Mouse (Mus musculus) CD4-positive, CD25-positive, alpha-beta regulatory T cell, adult 2 months (primary cell): ENCODE results near the gene Ost4.

ENCODE experiments used
- DNase-seq: peaks from one replicate; pipeline ENCODE4 v3.0.0-alpha.2; 2012; ENCODE audit warnings: low read depth, low spot score

Gene Ost4

DNA sequence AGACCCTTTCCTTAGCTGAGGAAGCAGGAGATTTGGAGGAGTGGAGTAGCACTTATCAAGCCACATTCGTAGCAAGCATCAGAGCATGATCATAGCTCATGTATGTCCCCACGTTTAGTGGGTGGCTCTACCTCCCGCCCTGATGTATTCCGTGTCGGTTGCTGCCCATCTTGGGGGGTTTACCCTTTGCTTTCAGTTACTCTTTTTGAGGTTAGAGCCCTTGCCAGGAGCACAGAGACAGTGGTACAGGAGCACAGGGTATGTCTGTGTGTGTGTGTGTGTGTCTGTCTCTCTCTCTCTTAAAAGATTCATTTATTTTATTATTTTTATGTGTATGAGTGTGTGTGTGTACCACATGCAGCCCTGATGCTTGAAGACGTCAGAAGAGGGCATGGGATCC, 15.5 kb upstream of the Ost4 start:
- DNase-seq: no peak

DNA sequence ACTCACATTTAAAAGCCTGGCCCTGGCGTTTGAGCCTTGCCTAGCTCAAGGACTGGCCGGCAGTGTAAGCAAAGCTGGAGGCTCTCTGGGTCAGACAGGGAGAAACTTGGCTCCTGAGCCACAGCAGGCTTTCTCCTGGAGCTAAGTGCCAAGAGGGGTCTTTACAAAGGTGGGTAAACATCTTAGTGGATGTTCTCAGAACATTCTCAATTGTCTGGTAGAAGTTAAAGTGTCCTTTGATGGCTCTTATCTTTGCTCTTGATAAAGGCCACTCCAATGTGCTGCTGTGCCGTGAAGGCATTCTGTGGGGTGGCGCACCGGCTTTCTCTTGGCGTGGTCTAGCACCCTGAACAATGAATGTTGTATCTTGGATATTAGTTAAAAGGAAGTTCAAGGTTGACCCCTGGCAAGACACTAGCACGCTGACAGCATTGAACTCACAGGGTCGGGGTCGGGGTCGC, 15.0 kb upstream of the Ost4 start:
- DNase-seq: no peak

DNA sequence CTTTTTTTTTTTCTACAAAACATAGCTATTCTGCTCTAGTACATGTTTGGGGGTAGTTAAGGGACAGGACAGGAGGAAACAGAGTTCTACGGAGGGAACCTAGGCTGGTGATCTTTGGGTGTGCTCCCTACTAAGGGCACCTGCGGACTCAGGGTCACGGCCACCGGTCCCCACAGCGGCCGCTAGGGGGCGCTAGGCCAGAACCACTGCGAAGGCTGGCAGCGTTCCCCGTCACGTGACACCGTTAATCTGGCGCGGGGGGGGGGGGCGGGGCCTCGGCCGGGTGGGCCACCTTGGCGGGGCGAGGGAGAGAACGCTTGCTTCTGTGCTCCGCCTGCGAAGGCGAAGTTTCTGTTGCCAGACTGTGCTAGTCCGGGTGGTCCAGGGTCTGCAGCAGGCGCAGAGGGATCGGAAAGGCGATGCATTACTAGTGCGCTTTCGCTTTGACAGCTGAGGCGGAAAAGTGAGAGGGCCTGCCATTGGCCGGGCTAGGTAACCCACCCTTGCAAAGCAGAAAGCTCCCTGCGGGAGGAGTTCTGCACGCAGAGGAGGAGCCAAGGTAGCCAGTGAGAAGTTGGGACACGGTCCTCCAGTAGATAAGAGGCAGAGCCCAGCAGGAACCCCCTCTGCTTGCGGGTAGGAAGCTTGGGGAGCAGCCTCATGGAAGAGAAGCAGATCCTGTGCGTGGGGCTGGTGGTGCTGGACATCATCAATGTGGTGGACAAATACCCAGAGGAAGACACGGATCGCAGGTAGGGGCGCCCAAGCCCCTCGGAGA, 13.9 kb upstream of the Ost4 start, which contains the start of gene Khk:
Gene Khk (plus strand): TSS at position 176 of the 778 bp plus-strand sequence.
- DNase-seq: peak; percentile 97

GRCm38 (mm10) chr5:30920621-30921020, 13.0 kb upstream of the Ost4 start:
- no peak for DNase-seq

DNA sequence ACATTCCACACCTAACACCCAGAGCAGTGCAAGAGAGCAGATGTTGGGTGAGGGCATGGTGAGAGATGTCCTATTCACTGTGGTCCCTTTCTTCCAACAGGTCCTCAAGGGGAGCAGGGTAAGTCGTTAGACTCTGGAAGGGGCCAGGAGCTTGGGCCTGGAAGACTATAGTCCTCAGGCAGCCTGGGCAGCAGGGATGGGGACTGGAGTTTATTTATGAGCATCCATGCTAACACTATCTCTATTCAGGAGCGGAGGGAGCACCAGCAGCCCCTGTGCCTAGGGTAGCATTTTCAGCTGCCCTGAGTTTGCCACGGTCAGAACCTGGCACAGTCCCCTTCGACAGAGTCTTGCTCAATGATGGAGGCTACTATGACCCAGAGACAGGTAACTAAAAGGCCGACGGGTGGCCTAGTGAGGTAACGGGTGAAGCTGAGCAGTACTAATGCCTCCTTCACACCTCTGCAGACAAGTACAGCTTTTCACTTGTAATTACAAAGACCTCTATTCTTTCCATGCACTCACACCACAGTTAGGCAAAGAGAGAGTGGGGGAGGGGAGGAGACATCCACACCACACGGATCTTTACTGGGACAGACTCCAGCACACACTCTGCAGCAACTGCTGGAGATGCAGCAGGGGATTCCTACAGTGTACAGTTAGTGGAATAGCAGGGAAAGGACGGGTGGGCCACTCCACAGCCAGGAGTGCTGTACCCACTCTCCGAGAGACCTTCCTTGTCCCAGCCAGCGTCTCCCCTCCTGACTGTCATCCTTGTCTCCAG, 12.4 kb upstream of the Ost4 start:
- no peak for DNase-seq

- DNase-seq: no peak
Observed at GRCm38 (mm10) chr5:30918691-30919090, 11.1 kb upstream of the Ost4 start.

- DNase-seq: no peak
Observed at GRCm38 (mm10) chr5:30917891-30918670, 10.5 kb upstream of the Ost4 start.

DNA sequence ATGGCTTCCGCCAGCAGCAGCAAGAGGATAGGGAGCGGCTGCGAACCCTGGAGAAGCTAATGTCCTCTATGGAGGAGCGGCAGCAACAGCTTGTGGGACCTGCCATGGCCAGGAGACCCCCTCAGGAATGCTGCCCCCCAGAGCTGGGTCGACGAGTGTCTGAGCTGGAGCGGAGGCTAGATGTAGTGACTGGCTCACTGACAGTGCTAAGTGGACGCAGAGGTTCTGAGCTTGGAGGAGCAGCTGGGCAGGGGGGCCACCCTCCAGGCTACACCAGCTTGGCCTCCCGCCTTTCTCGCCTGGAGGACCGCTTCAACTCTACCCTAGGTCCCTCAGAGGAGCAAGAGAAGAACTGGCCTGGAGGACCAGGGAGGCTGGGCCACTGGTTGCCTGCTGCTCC, 9.8 kb upstream of the Ost4 start:
- no peak for DNase-seq

DNA sequence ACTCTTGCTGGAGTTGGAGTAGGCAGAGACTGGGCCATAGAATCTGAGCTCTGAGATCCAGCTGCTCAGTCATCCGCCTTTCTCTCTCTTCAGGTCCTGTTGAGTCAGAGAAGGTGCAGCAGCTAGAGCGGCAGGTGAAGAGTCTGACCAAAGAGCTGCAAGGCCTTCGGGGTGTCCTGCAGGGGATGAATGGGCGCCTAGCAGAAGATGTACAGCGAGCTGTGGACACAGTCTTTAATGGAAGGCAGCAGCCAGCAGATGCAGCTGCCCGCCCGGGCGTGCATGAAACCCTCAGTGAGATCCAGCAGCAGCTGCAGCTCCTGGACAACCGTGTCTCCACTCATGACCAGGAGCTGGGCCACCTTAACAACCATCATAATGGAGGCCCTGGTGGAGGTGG, 9.3 kb upstream of the Ost4 start:
- no peak for DNase-seq

DNA sequence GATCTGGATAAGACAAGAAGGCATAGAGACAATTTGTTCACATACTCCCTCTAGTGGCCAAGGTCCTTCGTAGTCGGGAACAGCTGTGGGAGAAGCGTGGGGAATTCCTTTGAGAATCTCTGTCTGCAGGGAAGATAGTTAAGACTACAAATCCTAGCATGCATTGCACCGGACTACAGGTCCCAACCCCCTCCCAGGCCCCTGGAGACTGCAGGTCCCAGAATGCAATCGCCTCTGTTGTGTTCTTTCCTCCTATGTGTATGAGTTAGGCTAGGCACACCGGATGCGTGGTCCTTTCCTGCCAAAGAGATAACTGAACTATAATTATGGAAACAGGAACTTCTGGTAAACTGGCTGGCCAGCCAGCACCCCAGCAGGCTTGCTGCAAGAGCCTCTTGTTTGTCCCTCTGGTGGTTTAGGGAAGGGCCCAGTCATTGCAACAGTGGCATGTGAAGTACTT, 8.4 kb upstream of the Ost4 start:
- DNase-seq: peak; percentile 79

GRCm38 (mm10) chr5:30915456-30915855, 7.9 kb upstream of the Ost4 start:
- DNase-seq: no peak

DNA sequence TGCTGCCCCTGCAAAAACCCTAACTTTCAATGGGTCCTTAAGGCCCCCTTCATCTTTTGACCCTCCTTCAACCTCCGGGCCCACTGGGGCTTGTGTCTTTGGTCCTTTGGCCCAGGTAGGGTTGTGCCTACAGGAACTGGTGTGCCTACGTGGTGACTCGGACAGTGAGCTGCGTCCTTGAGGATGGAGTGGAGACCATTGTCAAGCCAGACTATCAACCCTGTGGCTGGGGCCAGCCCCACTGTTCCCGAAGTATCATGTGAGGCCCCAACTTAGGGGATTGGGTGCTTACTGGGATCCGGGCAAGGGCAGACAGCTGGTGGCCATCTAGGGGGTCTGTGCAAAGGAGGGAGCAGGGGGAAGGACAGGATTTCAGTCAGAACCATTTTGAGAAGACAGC, 7.3 kb upstream of the Ost4 start:
- DNase-seq: no peak

GRCm38 (mm10) chr5:30914101-30914635, 6.6 kb upstream of the Ost4 start:
- no peak for DNase-seq

- DNase-seq: no peak
Observed at GRCm38 (mm10) chr5:30913060-30913841, 5.7 kb upstream of the Ost4 start, which contains the start of gene Emilin1. TSS of gene Emilin1 (plus strand) at chr5:30913402.

DNA sequence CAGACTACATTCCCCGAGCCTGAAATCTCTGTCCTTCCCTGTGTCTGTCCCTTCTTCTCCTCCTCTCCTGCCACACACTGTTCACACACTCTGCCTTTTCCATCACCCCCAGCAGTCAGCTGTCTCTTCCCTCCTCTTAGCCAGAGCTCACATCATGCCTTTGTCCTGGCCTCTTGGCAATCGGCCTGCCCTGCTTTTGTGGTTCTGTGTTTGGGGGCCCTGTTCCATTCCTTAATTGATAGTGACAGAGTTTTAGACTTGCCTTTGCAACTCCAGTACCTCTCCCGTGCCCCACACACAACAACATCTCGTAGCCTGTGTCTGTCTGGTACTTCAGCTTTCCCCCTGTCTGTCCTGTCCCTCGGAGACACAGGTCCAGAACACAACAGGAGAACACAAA, 4.6 kb upstream of the Ost4 start:
- DNase-seq: no peak

- no peak for DNase-seq
Observed at GRCm38 (mm10) chr5:30910481-30910880, 2.9 kb upstream of the Ost4 start.

DNA sequence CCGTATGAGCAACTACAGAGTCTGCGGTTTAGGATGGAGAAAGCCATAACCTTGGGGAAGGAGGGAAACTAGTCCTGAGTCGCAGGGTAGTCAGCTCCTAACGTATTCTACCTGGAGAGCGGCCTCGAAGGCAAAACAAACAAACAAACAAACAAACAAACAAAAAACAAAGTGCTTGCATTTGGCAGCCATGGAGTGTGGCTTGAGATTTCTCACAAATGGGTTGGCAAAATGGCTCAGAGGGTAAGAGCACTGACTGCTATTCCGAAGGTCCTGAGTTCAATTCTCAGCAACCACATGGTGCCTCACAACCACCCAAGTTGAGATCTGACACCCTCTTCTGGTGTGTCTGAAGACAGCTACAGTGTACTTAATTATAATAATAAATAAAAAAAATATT, 2.3 kb upstream of the Ost4 start:
- DNase-seq: no peak

DNA sequence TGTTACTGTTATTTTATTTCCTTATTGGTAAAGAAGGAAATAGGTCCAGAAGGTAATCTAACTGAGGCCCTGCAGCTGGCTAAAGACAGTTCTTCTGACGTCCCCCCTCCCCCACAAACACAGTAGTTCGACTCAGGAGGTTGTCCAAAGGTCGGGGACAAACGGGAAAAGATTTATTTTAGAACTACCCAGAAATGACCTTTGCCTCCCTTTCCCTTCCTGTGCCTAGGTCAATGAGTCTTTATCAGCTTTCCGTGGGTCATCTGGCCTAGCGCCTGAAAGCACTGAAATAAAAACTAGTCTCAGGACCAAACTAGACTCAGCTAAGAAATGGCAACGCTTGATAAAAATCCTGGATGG, 1.7 kb upstream of the Ost4 start:
- DNase-seq: no peak

- no peak for DNase-seq
Observed at GRCm38 (mm10) chr5:30908426-30909299, 1.1 kb upstream of the Ost4 start.

DNA sequence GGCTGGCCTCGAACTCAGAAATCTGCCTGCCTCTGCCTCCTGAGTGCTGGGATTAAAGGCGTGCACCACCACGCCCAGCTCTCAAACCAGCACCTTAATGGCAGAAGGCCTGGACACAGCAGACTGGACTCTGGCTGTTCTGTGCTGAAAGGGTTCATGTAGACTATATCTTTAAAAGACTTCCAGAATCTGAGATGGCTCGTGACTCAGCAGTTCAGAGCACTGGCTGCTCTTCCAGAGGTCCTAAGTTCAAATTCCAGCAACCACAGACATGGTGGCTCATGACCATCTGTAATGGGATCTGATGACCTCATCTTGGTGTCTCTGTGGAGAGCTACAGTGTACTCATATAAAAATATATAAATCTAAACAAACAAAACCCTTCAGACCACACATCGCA, 5.7 kb downstream of the Ost4 start:
- DNase-seq: no peak
